Mouse (Mus musculus) testis, adult 2 months (tissue): ENCODE results near the gene 1190002N15Rik. TPM values are rescaled to one million over a fixed set of nuclear protein-coding genes. Genes with fewer than 3 reads are reported as not detected.

Source experiments
- H3K27ac ChIP-seq: fragments of 200-500 bp; 2 replicates; pipeline ENCODE4 v1.5.1; 2012; ENCODE audit warnings: low read depth, low read length; ENCODE audit not compliant: control insufficient read depth, insufficient read depth
- H3K27me3 ChIP-seq: fragments of 200-500 bp; 2 replicates; pipeline ENCODE4 v1.6.1; 2012; ENCODE audit warnings: mild to moderate bottlenecking, low read length, moderate library complexity; ENCODE audit not compliant: control insufficient read depth, insufficient read depth
- H3K36me3 ChIP-seq: fragments of 200-500 bp; 2 replicates; pipeline ENCODE4 v1.6.1; 2012; ENCODE audit warnings: mild to moderate bottlenecking, low read length; ENCODE audit not compliant: control insufficient read depth, insufficient read depth
- H3K4me1 ChIP-seq: fragments of 200-500 bp; 2 replicates; pipeline ENCODE4 v1.6.1; 2012; ENCODE audit warnings: low read length; ENCODE audit not compliant: control insufficient read depth, insufficient read depth
- H3K4me3 ChIP-seq: fragments of 200-500 bp; 2 replicates; pipeline ENCODE4 v1.5.1; 2012; ENCODE audit warnings: low read depth, mild to moderate bottlenecking, low read length, moderate library complexity, mixed read lengths; ENCODE audit not compliant: control insufficient read depth
- CTCF ChIP-seq: fragments of 200-500 bp; IDR thresholded peaks from 2 replicates; pipeline ENCODE4 v1.5.1; 2012; ENCODE audit warnings: low read depth, mild to moderate bottlenecking, inconsistent platforms, low read length, moderate library complexity; ENCODE audit not compliant: control insufficient read depth, insufficient read depth, insufficient replicate concordance
- POLR2A ChIP-seq: fragments of 200-500 bp; IDR thresholded peaks from 2 replicates; pipeline ENCODE4 v1.6.1; 2012; ENCODE audit warnings: low read depth, mild to moderate bottlenecking, inconsistent platforms, low read length, moderate library complexity; ENCODE audit not compliant: control insufficient read depth
- polyA plus RNA-seq: library from polyadenylated mRNA; depleted of rRNA; stranded (reverse); fragments of >200 nt; gene quantifications from 2 replicates; pipeline ENCODE4 v1.2.3, GENCODE M21; 2012

1190002N15Rik gene
- polyA plus RNA-seq, 1 experiment: 1.4 TPM

- no peaks in the 10 kb centered on the region for H3K27me3 ChIP-seq
- TF ChIP-seq POLR2A: no peak
- no peak for TF ChIP-seq CTCF
- H3K4me3 ChIP-seq: peak overlapping the region; percentile 98
- H3K4me1 ChIP-seq: peaks cover 10% of the 10 kb centered on the region
- peak overlapping the region; percentile 45 for H3K27ac ChIP-seq
- H3K36me3 ChIP-seq: no peaks in the 10 kb centered on the region
These were observed 597 bp downstream of the 1190002N15Rik start for GRCm38 (mm10) chr9:94537051-94537917.

DNA sequence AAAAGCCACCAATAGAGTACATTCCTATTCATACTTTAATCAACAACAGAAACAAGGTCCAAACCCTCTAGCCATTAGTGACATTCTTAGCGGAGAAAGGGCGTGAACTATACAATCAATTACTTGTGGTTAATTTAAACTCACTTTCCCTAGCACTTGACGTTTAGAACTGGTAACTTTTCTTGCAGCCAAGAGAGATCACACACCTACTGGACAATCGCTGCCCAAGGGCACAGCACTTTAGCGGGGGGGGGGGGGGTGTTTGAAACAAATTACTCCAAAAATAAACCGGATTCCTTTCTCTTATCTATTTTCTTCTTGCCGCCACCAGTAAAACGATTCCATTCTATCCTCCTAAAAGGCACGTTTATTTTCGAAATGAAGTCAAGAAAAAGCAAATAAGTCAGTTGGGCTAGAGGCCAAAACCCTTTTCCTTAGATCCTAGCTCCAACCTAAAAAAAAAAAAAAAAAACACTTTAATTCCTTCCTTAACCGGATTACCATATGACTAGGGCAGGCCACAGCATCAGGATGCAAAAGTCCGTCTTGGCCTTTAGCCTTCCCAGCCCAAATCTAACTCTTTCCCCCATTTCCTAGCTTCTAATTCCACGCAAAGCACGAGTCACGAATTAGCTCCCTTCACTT is 1.5 kb downstream of the 1190002N15Rik start:
- no peaks in the 10 kb centered on the region for H3K27me3 ChIP-seq
- H3K4me3 ChIP-seq: peak overlapping the region; percentile 98

GRCm38 (mm10) chr9:94534795-94535194 is 3.1 kb downstream of the 1190002N15Rik start:
- TF ChIP-seq POLR2A (no peak), CTCF (no peak)
- H3K27me3 ChIP-seq: no peaks in the 10 kb centered on the region
- H3K4me1 ChIP-seq: peaks cover 10% of the 10 kb centered on the region
- H3K4me3 ChIP-seq: no peak overlapping the region
- no peaks in the 10 kb centered on the region for H3K36me3 ChIP-seq
- H3K27ac ChIP-seq: no peak overlapping the region

More for the DNA sequence above, 1.5 kb downstream of the 1190002N15Rik start:
- Histone ChIP-seq H3K4me1 (peaks cover 10% of the 10 kb centered on the region), H3K36me3 (no peaks in the 10 kb centered on the region), H3K27ac (peak overlapping the region; percentile 45)
- no peak for TF ChIP-seq CTCF
- no peak for TF ChIP-seq POLR2A

DNA sequence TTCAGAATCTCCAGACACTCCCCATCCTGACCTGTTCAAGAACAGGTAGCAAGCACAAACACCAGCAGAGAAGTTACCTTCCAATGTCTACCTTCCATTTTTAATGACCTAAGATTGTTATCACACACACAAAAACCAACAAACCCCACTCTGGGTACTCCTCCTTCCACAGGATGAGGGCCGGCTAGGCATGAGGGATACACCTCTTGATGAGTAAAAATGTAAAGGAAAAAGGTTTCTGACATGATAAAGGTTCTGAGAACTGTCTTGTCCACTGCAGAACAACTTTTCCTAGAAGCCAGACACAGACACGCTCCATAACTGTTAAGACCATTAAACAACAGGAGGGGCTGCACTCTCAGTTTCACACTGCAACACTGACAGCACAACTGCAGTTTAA is 3.7 kb downstream of the 1190002N15Rik start:
- H3K27me3 ChIP-seq: no peaks in the 10 kb centered on the region
- H3K36me3 ChIP-seq: no peaks in the 10 kb centered on the region
- TF ChIP-seq CTCF: no peak
- no peak for TF ChIP-seq POLR2A
- no peak overlapping the region for H3K27ac ChIP-seq
- H3K4me1 ChIP-seq: peaks cover 10% of the 10 kb centered on the region
- no peak overlapping the region for H3K4me3 ChIP-seq

- TF ChIP-seq CTCF (no peak), POLR2A (no peak)
These were observed 4.2 kb downstream of the 1190002N15Rik start for GRCm38 (mm10) chr9:94533641-94534040.

GRCm38 (mm10) chr9:94529987-94530386 is 7.9 kb downstream of the 1190002N15Rik start:
- Histone ChIP-seq H3K27ac (no peak overlapping the region), H3K4me3 (no peak overlapping the region), H3K36me3 (no peaks in the 10 kb centered on the region), H3K4me1 (no peaks in the 10 kb centered on the region), H3K27me3 (no peaks in the 10 kb centered on the region)
- no peak for TF ChIP-seq POLR2A
- no peak for TF ChIP-seq CTCF

More at GRCm38 (mm10) chr9:94533641-94534040, 4.2 kb downstream of the 1190002N15Rik start:
- Histone ChIP-seq H3K36me3 (no peaks in the 10 kb centered on the region), H3K4me3 (no peak overlapping the region), H3K27me3 (no peaks in the 10 kb centered on the region), H3K4me1 (peaks cover 8% of the 10 kb centered on the region), H3K27ac (no peak overlapping the region)

GRCm38 (mm10) chr9:94529146-94529746 is 8.6 kb downstream of the 1190002N15Rik start:
- Histone ChIP-seq H3K36me3 (no peaks in the 10 kb centered on the region), H3K27me3 (no peaks in the 10 kb centered on the region), H3K4me1 (no peaks in the 10 kb centered on the region), H3K4me3 (no peak overlapping the region), H3K27ac (no peak overlapping the region)
- TF ChIP-seq POLR2A: no peak
